Mouse (Mus musculus) liver, embryonic 15.5 days (tissue): ENCODE data around the gene Trim32. TPM values are rescaled to one million over a fixed set of nuclear protein-coding genes. Genes with fewer than 3 reads are reported as not detected.

Experiments used
- ATAC-seq: fragments of 200-750 bp; cut with Nextera tagmentation; 2 replicates; pipeline ENCODE4 v1.8.0; 2017; ENCODE audit warnings: moderate number of reproducible peaks, mild to moderate bottlenecking, moderate library complexity; ENCODE audit not compliant: insufficient read depth
- H3K27ac ChIP-seq: fragments of 300-500 bp; sonication (generic); replicated peaks from 2 replicates; pipeline ENCODE4 v1.5.1; 2015; ENCODE audit warnings: mild to moderate bottlenecking, inconsistent platforms
- H3K27me3 ChIP-seq: fragments of 300-500 bp; sonication (generic); 2 replicates; pipeline ENCODE4 v1.6.1; 2015; ENCODE audit warnings: mild to moderate bottlenecking, inconsistent platforms
- H3K36me3 ChIP-seq: fragments of 300-500 bp; sonication (generic); replicated peaks from 2 replicates; pipeline ENCODE4 v1.6.1; 2015; ENCODE audit warnings: moderate library complexity, mild to moderate bottlenecking, inconsistent platforms
- H3K4me1 ChIP-seq: fragments of 300-500 bp; sonication (generic); replicated peaks from 2 replicates; pipeline ENCODE4 v1.6.1; 2015; ENCODE audit warnings: inconsistent platforms
- H3K4me2 ChIP-seq: fragments of 300-500 bp; sonication (generic); 2 replicates; pipeline ENCODE4 v1.6.1; 2015; ENCODE audit warnings: moderate library complexity, mild to moderate bottlenecking, inconsistent platforms
- H3K4me3 ChIP-seq: fragments of 300-500 bp; sonication (generic); replicated peaks from 2 replicates; pipeline ENCODE4 v1.5.1; 2015; ENCODE audit warnings: mild to moderate bottlenecking, inconsistent platforms
- H3K9ac ChIP-seq: fragments of 300-500 bp; sonication (generic); 2 replicates; pipeline ENCODE4 v1.6.1; 2015; ENCODE audit warnings: moderate library complexity, mild to moderate bottlenecking, inconsistent platforms
- H3K9me3 ChIP-seq: fragments of 300-500 bp; sonication (generic); replicated peaks from 2 replicates; pipeline ENCODE4 v1.6.1; 2016; ENCODE audit warnings: inconsistent platforms
- WGBS: fragments of 180-500 bp; shearing (Covaris S2); methylation state at CpG from one replicate; pipeline ENCODE4 v1.1.7; 2015; ENCODE audit warnings: mixed read lengths; ENCODE audit not compliant: insufficient replicate concordance; 5-methylcytosine and 5-hydroxymethylcytosine counted together
- polyA plus RNA-seq: library from polyadenylated mRNA; unstranded; fragments of >200 nt; fragmentation: Nextera tagmentation; extraction: Ambion mirVana; gene quantifications from 2 replicates; pipeline ENCODE4 v1.2.1, GENCODE M21; 2015

Gene Trim32
- 6.0 and 6.1 TPM in 2 replicates for polyA plus RNA-seq

DNA sequence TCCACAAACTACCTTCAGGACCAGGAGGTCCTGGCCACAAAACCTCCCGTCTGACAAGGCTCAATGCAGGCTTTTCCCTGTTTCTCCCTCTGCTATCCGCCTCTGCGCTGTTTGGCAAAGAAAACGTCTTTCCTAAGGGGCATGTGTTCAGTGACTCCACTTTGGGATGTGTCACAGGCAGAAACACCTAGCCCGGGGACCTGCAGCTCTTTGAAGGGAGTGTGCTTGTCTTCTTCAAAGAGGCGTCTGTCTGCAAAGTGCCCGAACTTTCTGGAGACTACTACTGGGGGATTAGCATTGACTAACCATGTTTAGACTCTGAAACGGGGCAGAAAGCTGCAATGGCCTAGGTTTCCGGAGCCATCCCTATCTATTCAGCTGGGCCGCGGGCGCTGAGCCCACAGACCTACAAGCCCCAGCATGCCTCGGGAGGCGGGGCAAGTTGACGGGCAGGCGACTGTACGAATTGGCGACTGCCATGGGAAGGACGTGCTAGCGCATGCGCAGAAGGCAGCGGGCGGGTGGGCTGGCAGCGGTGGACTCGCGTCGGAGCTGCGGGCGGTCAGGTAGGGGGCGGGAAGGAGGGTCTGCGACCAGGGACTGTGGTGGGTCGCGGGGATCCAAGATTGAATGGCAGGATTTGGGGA is at the start of gene Trim32:
TSS of gene Trim32 (plus strand) at position 483 of the 647 bp plus-strand sequence.
- no peaks in the 10 kb centered on the region for H3K36me3 ChIP-seq
- peaks cover 34% of the 10 kb centered on the region for H3K4me1 ChIP-seq
- peak; percentile 93 for ATAC-seq
- H3K4me2 ChIP-seq, result peak within 1 kb of the TSS; percentile 78
- no peaks in the 10 kb centered on the region for H3K9me3 ChIP-seq
- peak within 1 kb of the TSS; percentile 56 for H3K9ac ChIP-seq
- H3K4me3 ChIP-seq, result peak within 1 kb of the TSS; percentile 69
- 5% methylated on average over 33 of the region's 33 CpGs for WGBS
- H3K27me3 ChIP-seq, result no peaks in the 10 kb centered on the region
- no peak within 1 kb of the TSS for H3K27ac ChIP-seq

DNA sequence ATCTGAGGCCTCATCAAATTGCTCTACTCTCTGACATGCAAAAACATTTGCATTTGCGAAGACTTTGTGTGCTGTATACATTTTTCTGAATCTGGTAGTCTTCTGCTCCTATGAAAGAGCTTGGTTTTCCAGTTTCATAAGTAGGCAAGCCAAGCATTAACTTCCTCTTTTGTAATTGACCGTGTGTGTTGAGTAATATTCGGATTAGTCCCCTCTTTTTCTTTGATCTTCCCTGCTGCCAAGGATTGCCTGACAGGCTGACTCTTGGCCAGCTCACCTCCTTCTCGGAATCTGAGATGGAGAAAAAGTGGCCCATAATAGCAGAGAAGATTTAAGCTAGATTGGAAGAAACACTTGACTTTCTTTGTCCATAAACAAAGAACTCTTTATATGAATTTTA is 39.3 kb upstream of the Trim32 start:
- Histone ChIP-seq H3K36me3 (no peaks in the 10 kb centered on the region), H3K4me2 (no peak overlapping the region), H3K9me3 (no peaks in the 10 kb centered on the region), H3K27me3 (no peaks in the 10 kb centered on the region), H3K4me1 (no peaks in the 10 kb centered on the region), H3K4me3 (no peak overlapping the region), H3K27ac (no peak overlapping the region), H3K9ac (no peak overlapping the region)
- no peak for ATAC-seq
- 38% methylated on average over 4 of the region's 4 CpGs for WGBS

DNA sequence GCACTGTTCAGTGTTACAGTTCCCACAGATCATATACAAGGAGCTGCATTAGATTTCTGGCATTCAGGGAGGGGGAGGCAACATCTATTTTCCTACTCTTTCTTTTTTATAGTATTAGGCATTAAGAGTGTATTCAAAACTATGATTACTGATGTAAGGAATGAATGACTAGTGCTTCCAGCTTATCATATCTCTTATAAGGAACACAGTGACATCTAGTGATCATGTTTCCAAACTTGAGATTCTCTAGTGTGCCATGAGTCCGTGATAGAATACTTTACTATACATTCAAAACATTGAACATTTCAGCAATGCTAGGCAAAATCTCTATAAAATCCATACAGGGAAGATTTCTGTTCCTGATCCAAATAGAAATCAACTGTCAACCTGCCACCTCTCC is 24.5 kb upstream of the Trim32 start:
- H3K9ac ChIP-seq, result no peak overlapping the region
- H3K9me3 ChIP-seq, result no peaks in the 10 kb centered on the region
- WGBS, result 53% methylated on average over 1 of the region's 1 CpGs
- no peak for ATAC-seq
- H3K4me1 ChIP-seq, result no peaks in the 10 kb centered on the region
- H3K27me3 ChIP-seq, result no peaks in the 10 kb centered on the region
- H3K4me2 ChIP-seq, result no peak overlapping the region
- H3K4me3 ChIP-seq, result no peak overlapping the region
- H3K36me3 ChIP-seq, result no peaks in the 10 kb centered on the region
- H3K27ac ChIP-seq, result no peak overlapping the region

DNA sequence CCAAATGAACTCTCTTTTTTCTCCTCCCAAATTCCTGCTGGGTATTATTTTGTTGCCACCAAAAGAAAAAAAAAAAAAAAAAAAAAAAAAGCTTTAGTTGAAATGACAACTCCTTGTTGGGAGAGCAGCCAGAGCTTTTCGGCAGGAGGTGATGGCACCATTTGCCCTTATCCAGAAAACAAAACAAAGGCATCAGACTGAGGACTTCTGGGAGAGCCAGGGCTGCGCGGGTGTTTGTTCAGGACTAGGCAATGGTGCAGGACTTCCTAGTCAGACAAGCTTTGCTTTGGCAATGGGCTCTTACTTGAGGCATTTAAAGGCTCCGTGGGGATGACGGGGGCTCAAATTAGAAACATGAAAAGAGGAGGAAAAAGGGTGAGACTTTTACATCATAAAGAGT is 17.8 kb upstream of the Trim32 start:
- Histone ChIP-seq H3K9ac (no peak overlapping the region), H3K4me3 (no peak overlapping the region)
- whole genome bisulfite sequencing, result 53% methylated on average over 5 of the region's 5 CpGs

DNA sequence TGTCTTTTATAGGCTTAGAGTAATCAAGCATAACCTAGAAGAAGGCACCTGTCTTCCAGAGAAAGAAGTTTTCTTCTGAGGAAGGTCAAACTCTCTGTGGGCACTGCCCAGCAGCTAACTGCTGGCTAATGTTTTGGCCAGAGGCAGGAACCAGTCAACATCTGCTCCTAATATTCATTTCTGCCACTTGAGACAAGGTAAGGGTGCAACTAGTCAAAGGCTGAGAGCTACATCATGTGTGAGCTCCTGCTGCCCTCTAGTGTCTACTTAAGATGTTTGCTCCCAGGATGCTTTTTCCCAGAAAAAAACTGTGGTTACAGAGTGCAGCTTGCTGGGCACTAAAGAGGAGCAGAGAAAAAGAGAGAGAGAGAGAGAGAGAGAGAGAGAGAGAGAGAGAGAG is 15.0 kb upstream of the Trim32 start:
- H3K27me3 ChIP-seq, result no peaks in the 10 kb centered on the region
- H3K9me3 ChIP-seq, result no peaks in the 10 kb centered on the region
- H3K4me2 ChIP-seq, result no peak overlapping the region
- ATAC-seq, result no peak
- no peak overlapping the region for H3K4me3 ChIP-seq
- no peaks in the 10 kb centered on the region for H3K36me3 ChIP-seq
- no peaks in the 10 kb centered on the region for H3K4me1 ChIP-seq
- no peak overlapping the region for H3K9ac ChIP-seq
- H3K27ac ChIP-seq, result no peak overlapping the region

More for the DNA sequence above, 17.8 kb upstream of the Trim32 start:
- no peak overlapping the region for H3K4me2 ChIP-seq
- H3K9me3 ChIP-seq, result no peaks in the 10 kb centered on the region
- no peak for ATAC-seq
- no peak overlapping the region for H3K27ac ChIP-seq
- no peaks in the 10 kb centered on the region for H3K27me3 ChIP-seq
- no peaks in the 10 kb centered on the region for H3K36me3 ChIP-seq
- no peaks in the 10 kb centered on the region for H3K4me1 ChIP-seq

DNA sequence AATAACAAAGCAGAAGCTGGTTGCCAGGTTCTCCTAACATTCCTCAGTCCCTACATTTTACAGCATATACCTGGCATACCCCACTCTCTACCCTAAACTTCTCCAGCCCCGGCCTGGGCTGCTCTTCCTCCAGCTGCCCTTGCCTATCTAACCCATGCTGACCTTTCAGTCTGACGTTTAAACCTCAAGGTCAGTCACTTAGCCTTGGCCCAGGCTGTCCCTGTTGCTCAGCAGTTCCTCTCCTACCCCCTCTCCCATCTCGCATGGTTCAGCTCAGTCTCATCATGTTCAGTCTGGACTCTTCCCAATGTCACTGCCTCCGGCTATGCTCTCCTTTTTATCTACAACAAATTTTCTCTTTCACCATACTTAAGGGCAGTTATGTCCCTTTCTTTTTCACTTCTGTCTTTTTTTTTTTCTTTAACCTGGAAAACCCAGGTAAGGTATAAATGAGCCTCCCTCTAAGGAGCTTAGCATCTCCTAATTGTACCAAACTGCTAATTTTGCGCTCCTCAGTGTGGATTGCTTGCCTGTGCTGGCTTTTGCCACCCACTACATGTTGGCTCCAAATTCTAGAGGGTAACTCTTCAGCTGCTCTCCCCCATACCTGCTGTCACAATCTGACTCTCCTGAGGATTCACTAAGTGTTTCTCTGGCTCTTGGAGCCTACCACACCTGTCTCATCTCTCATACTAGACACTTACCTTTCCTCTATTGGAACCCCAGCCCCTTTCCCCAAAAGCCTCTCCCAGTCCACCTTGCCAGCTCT is 10.0 kb upstream of the Trim32 start:
- Histone ChIP-seq H3K9me3 (no peaks in the 10 kb centered on the region), H3K4me3 (no peak overlapping the region), H3K9ac (no peak overlapping the region), H3K27ac (no peak overlapping the region), H3K36me3 (no peaks in the 10 kb centered on the region), H3K4me1 (no peaks in the 10 kb centered on the region), H3K27me3 (no peaks in the 10 kb centered on the region), H3K4me2 (no peak overlapping the region)
- WGBS, result 40% methylated on average over 5 of the region's 5 CpGs
- ATAC-seq, result no peak

DNA sequence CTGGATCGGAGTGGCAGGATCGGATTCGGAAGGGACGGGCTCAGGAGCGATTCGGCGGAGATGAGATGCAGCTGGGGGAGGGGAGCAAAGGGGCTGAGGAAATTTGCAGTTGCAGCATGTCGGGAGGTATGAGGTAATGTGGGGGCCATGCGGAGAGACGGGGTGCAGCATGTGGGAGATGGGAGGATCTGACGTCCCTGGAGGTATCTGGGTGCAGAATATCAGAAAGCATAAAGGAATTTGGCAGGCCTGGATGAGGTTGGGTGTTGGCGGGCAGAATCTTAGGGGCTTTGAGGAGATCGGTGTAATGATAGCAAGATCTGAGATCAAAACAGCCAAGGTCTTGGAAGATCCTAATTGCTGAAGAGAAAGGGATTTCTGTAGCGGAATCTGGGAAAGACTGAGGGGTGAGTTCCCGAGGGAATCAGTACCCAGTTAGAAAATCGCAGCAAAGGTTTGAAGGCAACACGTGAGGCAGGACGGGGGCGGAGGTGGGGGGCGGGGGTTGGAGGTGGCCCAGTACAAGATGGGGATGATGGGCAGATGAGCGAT is 441 bp downstream of the Trim32 start:
- Histone ChIP-seq H3K4me3 (peak overlapping the region; percentile 69), H3K4me1 (peaks cover 34% of the 10 kb centered on the region), H3K27ac (no peak overlapping the region), H3K36me3 (no peaks in the 10 kb centered on the region), H3K4me2 (peak overlapping the region; percentile 78), H3K9ac (peak overlapping the region; percentile 56), H3K27me3 (no peaks in the 10 kb centered on the region), H3K9me3 (no peaks in the 10 kb centered on the region)
- ATAC-seq, result peak; percentile 42
- under 1% methylated on average over 21 of the region's 21 CpGs for WGBS

DNA sequence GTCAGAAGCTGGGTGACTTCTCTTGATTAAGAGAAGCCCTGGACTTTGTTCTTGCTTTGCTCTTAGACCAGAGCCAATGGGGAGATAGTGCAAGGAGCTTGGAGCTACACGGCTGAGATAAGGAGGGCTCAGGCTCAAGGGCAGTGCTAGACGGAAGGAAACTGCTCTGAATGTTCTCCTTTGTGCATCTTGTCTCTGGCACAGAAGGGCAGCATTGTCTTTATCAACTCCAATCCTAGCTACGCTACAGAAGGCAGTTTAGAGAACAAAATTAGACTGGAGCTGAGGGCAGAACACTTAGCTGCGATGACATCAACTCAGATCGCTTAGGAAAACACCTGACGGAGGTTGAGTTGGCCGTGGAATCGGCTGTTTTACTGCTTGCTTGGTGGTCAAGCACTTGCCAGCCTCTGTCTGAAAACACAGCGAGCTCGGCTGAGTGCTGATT is 2.4 kb downstream of the Trim32 start:
- WGBS, result 43% methylated on average over 10 of the region's 10 CpGs

DNA sequence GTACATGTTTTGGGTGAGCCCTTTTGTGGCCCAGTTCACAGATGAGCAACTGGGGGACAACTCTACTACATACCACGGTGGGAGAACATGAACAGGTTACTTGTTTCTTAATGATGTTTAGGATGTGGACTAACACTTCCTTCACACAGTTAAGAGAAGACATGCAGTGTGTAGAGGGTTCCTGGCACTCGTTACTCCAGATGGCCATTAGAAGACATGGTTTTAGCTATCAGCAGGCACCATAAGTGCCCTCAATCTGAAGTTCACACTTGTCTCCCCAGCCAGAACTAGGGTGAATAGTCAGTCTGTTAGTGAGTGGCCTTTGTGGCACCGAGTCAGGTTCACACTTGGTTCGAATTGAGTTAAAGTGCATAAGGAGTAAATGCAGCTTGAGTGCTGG is 3.3 kb downstream of the Trim32 start:
- no peaks in the 10 kb centered on the region for H3K9me3 ChIP-seq
- 54% methylated on average over 4 of the region's 4 CpGs for WGBS
- peaks cover 30% of the 10 kb centered on the region for H3K4me1 ChIP-seq
- no peak overlapping the region for H3K4me3 ChIP-seq
- no peak overlapping the region for H3K27ac ChIP-seq
- H3K4me2 ChIP-seq, result no peak overlapping the region
- peaks cover 2% of the 10 kb centered on the region for H3K36me3 ChIP-seq
- ATAC-seq, result no peak
- H3K27me3 ChIP-seq, result no peaks in the 10 kb centered on the region
- no peak overlapping the region for H3K9ac ChIP-seq

More for the DNA sequence above, 2.4 kb downstream of the Trim32 start:
- Histone ChIP-seq H3K36me3 (no peaks in the 10 kb centered on the region), H3K4me3 (no peak overlapping the region), H3K4me2 (no peak overlapping the region; the same call in 1 of the 2 replicates), H3K4me1 (peaks cover 34% of the 10 kb centered on the region), H3K9ac (no peak overlapping the region), H3K27ac (no peak overlapping the region), H3K9me3 (no peaks in the 10 kb centered on the region), H3K27me3 (no peaks in the 10 kb centered on the region)
- peak; percentile 43; the same call in 1 of the 2 replicates for ATAC-seq

DNA sequence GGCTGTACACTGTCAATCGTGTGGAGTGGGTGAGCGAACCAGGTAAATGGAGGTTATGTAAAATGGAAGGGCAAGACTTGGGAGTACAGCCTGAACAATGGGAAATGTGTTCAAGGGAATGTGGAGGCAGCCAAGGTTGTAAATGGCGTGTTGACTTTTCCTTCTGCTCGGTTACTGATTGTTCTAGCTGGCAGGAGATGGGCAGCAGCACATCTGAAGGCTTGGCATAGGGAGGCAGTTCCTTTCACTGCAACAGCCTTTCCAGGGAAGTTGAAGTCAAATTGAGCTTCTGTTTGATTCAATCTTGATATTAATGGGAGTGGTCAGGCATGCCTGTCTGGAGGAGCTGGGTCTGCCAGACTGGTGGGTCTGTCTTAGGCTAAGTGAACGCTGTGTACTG is 5.5 kb downstream of the Trim32 start:
- no peak overlapping the region for H3K9ac ChIP-seq
- H3K4me3 ChIP-seq, result no peak overlapping the region
- no peak overlapping the region for H3K27ac ChIP-seq
- ATAC-seq, result no peak
- peaks cover 23% of the 10 kb centered on the region for H3K36me3 ChIP-seq
- H3K4me1 ChIP-seq, result peaks cover 21% of the 10 kb centered on the region
- H3K27me3 ChIP-seq, result no peaks in the 10 kb centered on the region
- 63% methylated on average over 5 of the region's 5 CpGs for WGBS
- H3K9me3 ChIP-seq, result no peaks in the 10 kb centered on the region
- H3K4me2 ChIP-seq, result no peak overlapping the region

DNA sequence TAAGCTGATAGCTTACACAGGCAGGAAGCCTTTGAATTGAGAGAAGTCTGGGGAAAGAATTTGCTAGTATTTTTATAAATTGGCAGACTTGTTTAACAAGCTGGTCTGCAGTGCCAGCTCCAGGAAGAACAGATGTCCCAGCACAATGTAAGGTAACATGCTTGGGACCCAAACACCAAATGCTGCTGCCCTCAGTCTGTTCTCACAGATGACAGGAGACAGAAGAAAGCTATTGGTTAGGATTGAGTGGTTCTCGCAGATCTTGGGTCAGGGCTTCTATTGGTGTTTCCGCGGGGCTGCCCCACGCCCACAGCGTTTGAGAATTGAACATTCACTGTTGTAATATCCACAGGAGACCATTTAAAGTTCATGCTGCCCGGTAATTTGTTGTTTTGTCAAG is 6.1 kb downstream of the Trim32 start:
- Histone ChIP-seq H3K4me2 (no peak overlapping the region), H3K9ac (no peak overlapping the region), H3K9me3 (no peaks in the 10 kb centered on the region), H3K4me1 (peaks cover 16% of the 10 kb centered on the region), H3K27ac (no peak overlapping the region), H3K4me3 (no peak overlapping the region), H3K36me3 (peaks cover 23% of the 10 kb centered on the region), H3K27me3 (no peaks in the 10 kb centered on the region)
- WGBS, result 77% methylated on average over 6 of the region's 6 CpGs
- ATAC-seq, result no peak
